Mouse (Mus musculus): ENCODE data around the gene Cnbd2. TPM values are rescaled to one million over a fixed set of nuclear protein-coding genes. Genes with fewer than 3 reads are reported as not detected.

Gene Cnbd2
- polyA plus RNA-seq, 1 experiment from 2014 or later, result 12.2 TPM

Small RNA genes within 50 kb of the gene (microRNA-seq; reads per million reads assigned to microRNA genes)
- not detected for gene Gm22758 (ENCODE audit: borderline number of aligned reads)
- not detected for gene Gm22759 (ENCODE audit: borderline number of aligned reads)

Other genes with a start within 250 kb of the Cnbd2 start
- 0.90 and 0.98 TPM in 2 replicates for gene Spag4, start 247.1 kb upstream of the Cnbd2 start, polyA plus RNA-seq (2015; fragmentation: Nextera tagmentation; extraction: Ambion mirVana)
- gene Cpne1, start 200.3 kb upstream of the Cnbd2 start, polyA plus RNA-seq (2015; fragmentation: Nextera tagmentation; extraction: Ambion mirVana), result 65.0 and 76.9 TPM in 2 replicates
- 22.0 and 22.8 TPM in 2 replicates for gene Rbm12, start 200.3 kb upstream of the Cnbd2 start, polyA plus RNA-seq (2015; fragmentation: Nextera tagmentation; extraction: Ambion mirVana)
- gene Gm28036, start 185.2 kb upstream of the Cnbd2 start, polyA plus RNA-seq (2015; fragmentation: Nextera tagmentation; extraction: Ambion mirVana), result 13.8 and 14.9 TPM in 2 replicates
- gene Romo1, start 168.3 kb upstream of the Cnbd2 start, polyA plus RNA-seq (2015; fragmentation: Nextera tagmentation; extraction: Ambion mirVana), result 490 and 536 TPM in 2 replicates
- 51.4 and 51.5 TPM in 2 replicates for gene Nfs1, start 168.1 kb upstream of the Cnbd2 start, polyA plus RNA-seq (2015; fragmentation: Nextera tagmentation; extraction: Ambion mirVana)
- 783 and 898 TPM in 2 replicates for gene Rbm39, start 132.1 kb upstream of the Cnbd2 start, polyA plus RNA-seq (2015; fragmentation: Nextera tagmentation; extraction: Ambion mirVana)
- gene Phf20, start 115.8 kb upstream of the Cnbd2 start, polyA plus RNA-seq (2015; fragmentation: Nextera tagmentation; extraction: Ambion mirVana), result 56.7 and 62.7 TPM in 2 replicates
- 176 and 184 TPM in 2 replicates for gene Scand1, start 405 bp downstream of the Cnbd2 start, polyA plus RNA-seq (2015; fragmentation: Nextera tagmentation; extraction: Ambion mirVana)
- gene Epb41l1, start 108.6 kb downstream of the Cnbd2 start, polyA plus RNA-seq (2015; fragmentation: Nextera tagmentation; extraction: Ambion mirVana), result 0.21 and 0.38 TPM in 2 replicates
- gene Aar2, start 235.3 kb downstream of the Cnbd2 start, polyA plus RNA-seq (2015; fragmentation: Nextera tagmentation; extraction: Ambion mirVana), result 27.5 and 29.2 TPM in 2 replicates

Data from thymus, postnatal 0 days (tissue).